Mouse (Mus musculus) heart, embryonic 14.5 days (tissue): Measurements from ENCODE around the gene Tdrd9. TPM values are rescaled to one million over a fixed set of nuclear protein-coding genes. Genes with fewer than 3 reads are reported as not detected.

Experiments used
- ATAC-seq: fragments of 200-750 bp; cut with Nextera tagmentation; 2 replicates; pipeline ENCODE4 v1.8.0; 2017; ENCODE audit warnings: low read depth, moderate TSS enrichment; ENCODE audit not compliant: insufficient number of reproducible peaks, insufficient read depth, low FRiP score
- H3K27ac ChIP-seq, 2 experiments: fragments of 200-500 bp in 1 of 2; fragments of 300-500 bp in 1 of 2; sonication (generic) in 1 of 2; replicated peaks in 1 of 2; 2 replicates each; pipeline ENCODE4 v1.5.1; 2012 to 2014; ENCODE audit warnings: low read depth in 2 of 2, low read length in 2 of 2, control low read depth in 1 of 2, mild to moderate bottlenecking in 1 of 2, mixed read lengths in 1 of 2; ENCODE audit not compliant: control insufficient read depth in 1 of 2, insufficient read depth in 1 of 2
- H3K27me3 ChIP-seq: fragments of 300-500 bp; sonication (generic); 2 replicates; pipeline ENCODE4 v1.6.1; 2014; ENCODE audit warnings: mild to moderate bottlenecking, low read length, control low read depth; ENCODE audit not compliant: control insufficient read depth, insufficient read depth
- H3K36me3 ChIP-seq: fragments of 300-500 bp; sonication (generic); 2 replicates; pipeline ENCODE4 v1.6.1; 2014; ENCODE audit warnings: mild to moderate bottlenecking, control low read depth, low read length, mixed read lengths; ENCODE audit not compliant: control insufficient read depth, insufficient read depth
- H3K4me1 ChIP-seq, 2 experiments: fragments of 200-500 bp in 1 of 2; fragments of 300-500 bp in 1 of 2; sonication (generic) in 1 of 2; 2 replicates each; pipeline ENCODE4 v1.6.1; 2012 to 2014; ENCODE audit warnings: low read length in 2 of 2, control low read depth in 1 of 2, mixed read lengths in 1 of 2; ENCODE audit not compliant: control insufficient read depth in 2 of 2, insufficient read depth in 2 of 2
- H3K4me2 ChIP-seq: fragments of 300-500 bp; sonication (generic); 2 replicates; pipeline ENCODE4 v1.6.1; 2014; ENCODE audit warnings: mild to moderate bottlenecking, low read length
- H3K4me3 ChIP-seq, 2 experiments: fragments of 200-500 bp in 1 of 2; fragments of 300-500 bp in 1 of 2; sonication (generic) in 1 of 2; 2 replicates each; pipeline ENCODE4 v1.5.1; 2012 to 2014; ENCODE audit warnings: low read length in 2 of 2, mild to moderate bottlenecking in 2 of 2, control low read depth in 1 of 2, low read depth in 1 of 2, moderate library complexity in 1 of 2; ENCODE audit not compliant: control insufficient read depth in 1 of 2, insufficient read depth in 1 of 2
- H3K9ac ChIP-seq: fragments of 300-500 bp; sonication (generic); 2 replicates; pipeline ENCODE4 v1.6.1; 2014; ENCODE audit warnings: mild to moderate bottlenecking, low read length
- H3K9me3 ChIP-seq: fragments of 300-500 bp; sonication (generic); 2 replicates; pipeline ENCODE4 v1.6.1; 2016; ENCODE audit warnings: low read length, control low read depth; ENCODE audit not compliant: control insufficient read depth
- WGBS: fragments of 180-500 bp; shearing (Covaris S2); extraction: QIAGEN DNeasy Blood & Tissue Kit; methylation state at CpG from one replicate; pipeline ENCODE4 v1.1.7; 2014; 5-methylcytosine and 5-hydroxymethylcytosine counted together
- polyA plus RNA-seq: library from polyadenylated mRNA; unstranded; fragments of >200 nt; fragmentation: Nextera tagmentation; extraction: Ambion mirVana; gene quantifications from 2 replicates; pipeline ENCODE4 v1.2.1, GENCODE M21; 2014

Gene Tdrd9
- polyA plus RNA-seq, 1 experiment from 2014 or later = 0.16 TPM

GRCm38 (mm10) chr12:112096733-112097117, 125.4 kb downstream of the Tdrd9 start:
- Histone ChIP-seq H3K4me2 (no peak overlapping the region), H3K27ac (no peak overlapping the region), H3K9ac (no peak overlapping the region), H3K4me3 (no peak overlapping the region), H3K27me3 (no peaks in the 10 kb centered on the region), H3K4me1 (no peaks in the 10 kb centered on the region), H3K9me3 (no peaks in the 10 kb centered on the region), H3K36me3 (no peaks in the 10 kb centered on the region)
- 54% methylated on average over 8 of the region's 8 CpGs for WGBS
- ATAC-seq = no peak

- H3K4me3 ChIP-seq = no peak overlapping the region
- no peak for ATAC-seq
- no peak overlapping the region for H3K27ac ChIP-seq
- H3K27me3 ChIP-seq = no peaks in the 10 kb centered on the region
- H3K36me3 ChIP-seq = no peaks in the 10 kb centered on the region
- H3K4me2 ChIP-seq = no peak overlapping the region
- no peaks in the 10 kb centered on the region for H3K9me3 ChIP-seq
- 66% methylated on average over 4 of the region's 4 CpGs for WGBS
- no peaks in the 10 kb centered on the region for H3K4me1 ChIP-seq
- H3K9ac ChIP-seq = no peak overlapping the region
These were observed 128.7 kb downstream of the Tdrd9 start for GRCm38 (mm10) chr12:112100106-112100505.

GRCm38 (mm10) chr12:112101045-112101444, 129.7 kb downstream of the Tdrd9 start:
- 54% methylated on average over 4 of the region's 4 CpGs for WGBS
- Histone ChIP-seq H3K27ac (no peak overlapping the region), H3K9me3 (no peaks in the 10 kb centered on the region), H3K4me2 (no peak overlapping the region), H3K4me3 (no peak overlapping the region), H3K27me3 (peaks cover 2% of the 10 kb centered on the region; the same call in 1 of the 2 replicates), H3K9ac (no peak overlapping the region), H3K36me3 (no peaks in the 10 kb centered on the region), H3K4me1 (no peaks in the 10 kb centered on the region)
- no peak for ATAC-seq

- WGBS = 86% methylated on average over 5 of the region's 5 CpGs
- no peak for ATAC-seq
These were observed 131.8 kb downstream of the Tdrd9 start for GRCm38 (mm10) chr12:112103179-112103578.

GRCm38 (mm10) chr12:112104890-112105289, 133.5 kb downstream of the Tdrd9 start:
- no peaks in the 10 kb centered on the region for H3K9me3 ChIP-seq
- WGBS = 82% methylated on average over 11 of the region's 11 CpGs
- no peak overlapping the region for H3K4me2 ChIP-seq
- H3K4me1 ChIP-seq = peaks cover 7 to 8% of the 10 kb centered on the region in 2 experiments; a peak in 3 of 4 replicates
- no peak overlapping the region for H3K4me3 ChIP-seq
- no peak overlapping the region for H3K9ac ChIP-seq
- ATAC-seq = no peak
- H3K27me3 ChIP-seq = peaks cover 14% of the 10 kb centered on the region
- no peak overlapping the region for H3K27ac ChIP-seq
- H3K36me3 ChIP-seq = no peaks in the 10 kb centered on the region

More at GRCm38 (mm10) chr12:112103179-112103578, 131.8 kb downstream of the Tdrd9 start:
- Histone ChIP-seq H3K36me3 (no peaks in the 10 kb centered on the region), H3K9me3 (no peaks in the 10 kb centered on the region), H3K4me1 (peaks cover 7 to 8% of the 10 kb centered on the region in 2 experiments; a peak in 3 of 4 replicates), H3K27me3 (peaks cover 14% of the 10 kb centered on the region), H3K4me3 (no peak overlapping the region), H3K9ac (no peak overlapping the region), H3K27ac (no peak overlapping the region), H3K4me2 (no peak overlapping the region)

GRCm38 (mm10) chr12:112106541-112106971, 135.2 kb downstream of the Tdrd9 start, which contains the start of gene Aspg:
TSS of gene Aspg (plus strand) at chr12:112106679.
- H3K9ac ChIP-seq = no peak within 1 kb of the TSS
- WGBS = 2% methylated on average over 14 of the region's 14 CpGs
- H3K9me3 ChIP-seq = no peaks in the 10 kb centered on the region
- H3K27ac ChIP-seq = no peak within 1 kb of the TSS
- 0 out of 2 replicates have a peak, but pooled peaks have one; percentile 33 for ATAC-seq
- no peaks in the 10 kb centered on the region for H3K36me3 ChIP-seq
- H3K4me3 ChIP-seq = peak within 1 kb of the TSS; percentile 11 to 18; a peak in 3 of 4 replicates
- peaks cover 14% of the 10 kb centered on the region for H3K27me3 ChIP-seq
- peak within 1 kb of the TSS; percentile 58 for H3K4me2 ChIP-seq
- peaks cover 7 to 8% of the 10 kb centered on the region in 2 experiments; a peak in 3 of 4 replicates for H3K4me1 ChIP-seq

- WGBS = 83% methylated on average over 8 of the region's 8 CpGs
- no peak overlapping the region for H3K9ac ChIP-seq
- H3K4me1 ChIP-seq = peaks cover 7 to 8% of the 10 kb centered on the region in 2 experiments; a peak in 3 of 4 replicates
- H3K9me3 ChIP-seq = no peaks in the 10 kb centered on the region
- ATAC-seq = no peak
- H3K36me3 ChIP-seq = no peaks in the 10 kb centered on the region
- no peak overlapping the region for H3K4me3 ChIP-seq
- peaks cover 18% of the 10 kb centered on the region for H3K27me3 ChIP-seq
- no peak overlapping the region for H3K4me2 ChIP-seq
- no peak overlapping the region for H3K27ac ChIP-seq
These were observed 136.3 kb downstream of the Tdrd9 start for GRCm38 (mm10) chr12:112107685-112108084.
